Mouse (Mus musculus): ENCODE measurements around the gene Cmah. TPM values are rescaled to one million over a fixed set of nuclear protein-coding genes. Genes with fewer than 3 reads are reported as not detected.

Gene Cmah
- polyA plus RNA-seq, 1 experiment: 0.23 TPM

DNA sequence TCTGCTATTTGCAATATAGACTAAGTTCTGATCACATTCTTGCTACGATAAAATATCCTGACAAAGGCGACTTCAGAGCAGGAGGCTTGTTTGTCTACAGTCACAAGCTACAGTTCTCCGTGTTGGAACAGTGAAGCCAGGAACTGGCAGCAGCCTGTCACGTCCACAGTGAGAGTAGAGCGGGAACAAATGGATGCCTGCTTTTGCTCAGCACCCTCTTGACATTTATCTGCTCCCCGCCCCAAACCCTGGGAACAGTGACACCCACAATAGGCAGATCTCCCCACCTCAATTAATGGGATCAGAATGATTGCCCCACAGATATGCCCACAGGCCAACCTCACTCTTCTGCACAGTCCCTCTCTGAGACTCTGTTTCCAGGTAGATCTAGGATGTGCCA, 153.6 kb downstream of the Cmah start:
- H3K36me3 ChIP-seq (ENCODE audit: control insufficient read depth, insufficient read depth, low read length): no peaks in the 10 kb centered on the region
- no peak for TF ChIP-seq POLR2A (IDR thresholded peaks at IDR 0.05; ENCODE audit: control insufficient read depth, low read depth, low read length)
- TF ChIP-seq CTCF (IDR thresholded peaks at IDR 0.05; ENCODE audit: control insufficient read depth, insufficient read depth, insufficient replicate concordance, low read depth, low read length): no peak
- no peaks in the 10 kb centered on the region for H3K27me3 ChIP-seq (ENCODE audit: control insufficient read depth, insufficient read depth, low read length)
- H3K4me1 ChIP-seq (ENCODE audit: control insufficient read depth, insufficient read depth, low read length): no peaks in the 10 kb centered on the region
- H3K27ac ChIP-seq (ENCODE audit: control insufficient read depth, insufficient read depth, low read depth, low read length): no peak overlapping the region
- H3K4me3 ChIP-seq (ENCODE audit: control insufficient read depth, low read depth, low read length): no peak overlapping the region

GRCm38 (mm10) chr13:24481615-24482295, 154.6 kb downstream of the Cmah start:
- Histone ChIP-seq H3K27me3 (ENCODE audit: control insufficient read depth, insufficient read depth, low read length) (no peaks in the 10 kb centered on the region), H3K4me3 (ENCODE audit: control insufficient read depth, low read depth, low read length) (no peak overlapping the region), H3K27ac (ENCODE audit: control insufficient read depth, insufficient read depth, low read depth, low read length) (no peak overlapping the region), H3K4me1 (ENCODE audit: control insufficient read depth, insufficient read depth, low read length) (no peaks in the 10 kb centered on the region), H3K36me3 (ENCODE audit: control insufficient read depth, insufficient read depth, low read length) (no peaks in the 10 kb centered on the region)
- TF ChIP-seq POLR2A (IDR thresholded peaks at IDR 0.05; ENCODE audit: control insufficient read depth, low read depth, low read length) (no peak), CTCF (IDR thresholded peaks at IDR 0.05; ENCODE audit: control insufficient read depth, insufficient read depth, insufficient replicate concordance, low read depth, low read length) (peak; percentile 29; the same call in 1 of the 2 replicates)

DNA sequence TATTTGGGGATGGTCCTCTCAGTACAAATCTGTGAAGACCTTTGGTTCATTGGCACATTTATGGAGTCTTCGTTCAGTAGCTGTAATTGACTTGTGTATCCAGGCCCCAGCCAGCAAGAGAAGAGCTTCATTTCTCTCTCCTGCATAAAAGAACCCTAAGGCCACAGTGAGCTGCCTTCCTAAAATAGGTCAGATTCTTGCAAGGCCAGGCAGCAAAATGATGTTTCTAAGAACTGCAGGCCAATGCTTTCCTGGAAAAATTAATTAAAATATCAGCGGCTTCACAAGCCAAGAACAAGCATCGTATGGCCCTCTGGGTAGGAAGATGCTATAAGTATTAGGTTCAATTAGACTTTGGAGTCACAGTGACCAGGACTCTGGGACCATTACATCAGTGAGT, 156.5 kb downstream of the Cmah start:
- TF ChIP-seq CTCF (IDR thresholded peaks at IDR 0.05; ENCODE audit: control insufficient read depth, insufficient read depth, insufficient replicate concordance, low read depth, low read length) (no peak), POLR2A (IDR thresholded peaks at IDR 0.05; ENCODE audit: control insufficient read depth, low read depth, low read length) (no peak)

DNA sequence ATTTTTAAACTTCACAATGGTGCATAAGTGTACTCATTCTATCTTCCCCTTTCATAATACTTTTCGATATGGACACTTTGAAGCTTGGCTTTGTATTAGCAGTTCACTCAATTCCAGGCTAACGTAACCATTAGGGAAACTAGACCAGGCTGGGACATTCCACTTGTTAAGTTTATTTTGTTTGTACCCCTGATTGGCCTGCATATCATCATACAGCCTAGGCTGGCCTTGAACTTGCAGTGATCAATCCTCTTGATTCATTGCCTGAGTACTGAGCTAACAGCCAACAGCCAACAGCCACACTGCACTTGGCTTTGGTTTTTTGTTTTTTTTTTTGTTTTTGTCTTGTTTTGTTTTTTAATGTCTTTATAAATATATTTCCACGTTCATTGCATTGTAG, 157.6 kb downstream of the Cmah start:
- H3K27me3 ChIP-seq (ENCODE audit: control insufficient read depth, insufficient read depth, low read length): no peaks in the 10 kb centered on the region
- no peaks in the 10 kb centered on the region for H3K4me1 ChIP-seq (ENCODE audit: control insufficient read depth, insufficient read depth, low read length)
- TF ChIP-seq POLR2A (IDR thresholded peaks at IDR 0.05; ENCODE audit: control insufficient read depth, low read depth, low read length) (no peak), CTCF (IDR thresholded peaks at IDR 0.05; ENCODE audit: control insufficient read depth, insufficient read depth, insufficient replicate concordance, low read depth, low read length) (no peak)
- no peak overlapping the region for H3K4me3 ChIP-seq (ENCODE audit: control insufficient read depth, low read depth, low read length)
- H3K36me3 ChIP-seq (ENCODE audit: control insufficient read depth, insufficient read depth, low read length): no peaks in the 10 kb centered on the region
- H3K27ac ChIP-seq (ENCODE audit: control insufficient read depth, insufficient read depth, low read depth, low read length): no peak overlapping the region

More for the DNA sequence above, 156.5 kb downstream of the Cmah start:
- Histone ChIP-seq H3K36me3 (ENCODE audit: control insufficient read depth, insufficient read depth, low read length) (no peaks in the 10 kb centered on the region), H3K4me1 (ENCODE audit: control insufficient read depth, insufficient read depth, low read length) (no peaks in the 10 kb centered on the region), H3K27ac (ENCODE audit: control insufficient read depth, insufficient read depth, low read depth, low read length) (no peak overlapping the region), H3K4me3 (ENCODE audit: control insufficient read depth, low read depth, low read length) (no peak overlapping the region), H3K27me3 (ENCODE audit: control insufficient read depth, insufficient read depth, low read length) (no peaks in the 10 kb centered on the region)

GRCm38 (mm10) chr13:24485964-24486363, 158.8 kb downstream of the Cmah start:
- no peak for TF ChIP-seq CTCF (IDR thresholded peaks at IDR 0.05; ENCODE audit: control insufficient read depth, insufficient read depth, insufficient replicate concordance, low read depth, low read length)
- no peak for TF ChIP-seq POLR2A (IDR thresholded peaks at IDR 0.05; ENCODE audit: control insufficient read depth, low read depth, low read length)
- Histone ChIP-seq H3K27me3 (ENCODE audit: control insufficient read depth, insufficient read depth, low read length) (no peaks in the 10 kb centered on the region), H3K36me3 (ENCODE audit: control insufficient read depth, insufficient read depth, low read length) (no peaks in the 10 kb centered on the region), H3K27ac (ENCODE audit: control insufficient read depth, insufficient read depth, low read depth, low read length) (no peak overlapping the region), H3K4me1 (ENCODE audit: control insufficient read depth, insufficient read depth, low read length) (no peaks in the 10 kb centered on the region), H3K4me3 (ENCODE audit: control insufficient read depth, low read depth, low read length) (no peak overlapping the region)

DNA sequence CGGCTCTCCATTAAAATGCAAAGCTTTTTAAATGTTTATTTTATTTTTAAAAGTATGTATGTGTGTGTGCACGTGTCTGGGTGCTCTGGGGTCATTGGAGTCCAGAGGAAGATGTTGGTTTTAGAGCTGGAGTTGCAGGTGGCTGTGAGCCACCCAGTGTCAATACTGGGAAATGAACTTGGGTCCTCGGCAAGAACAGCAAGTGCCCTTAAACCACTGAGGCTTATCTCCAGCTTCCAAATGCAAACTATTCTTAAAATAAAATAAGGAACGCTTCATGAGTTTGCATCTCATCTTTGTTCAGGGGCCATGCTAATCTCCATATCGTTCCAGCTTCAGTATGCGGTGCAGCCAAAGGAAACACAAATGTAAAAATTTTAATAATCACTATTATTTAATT, 159.2 kb downstream of the Cmah start:
- no peaks in the 10 kb centered on the region for H3K36me3 ChIP-seq (ENCODE audit: control insufficient read depth, insufficient read depth, low read length)
- TF ChIP-seq CTCF (IDR thresholded peaks at IDR 0.05; ENCODE audit: control insufficient read depth, insufficient read depth, insufficient replicate concordance, low read depth, low read length) (no peak), POLR2A (IDR thresholded peaks at IDR 0.05; ENCODE audit: control insufficient read depth, low read depth, low read length) (no peak)

DNA sequence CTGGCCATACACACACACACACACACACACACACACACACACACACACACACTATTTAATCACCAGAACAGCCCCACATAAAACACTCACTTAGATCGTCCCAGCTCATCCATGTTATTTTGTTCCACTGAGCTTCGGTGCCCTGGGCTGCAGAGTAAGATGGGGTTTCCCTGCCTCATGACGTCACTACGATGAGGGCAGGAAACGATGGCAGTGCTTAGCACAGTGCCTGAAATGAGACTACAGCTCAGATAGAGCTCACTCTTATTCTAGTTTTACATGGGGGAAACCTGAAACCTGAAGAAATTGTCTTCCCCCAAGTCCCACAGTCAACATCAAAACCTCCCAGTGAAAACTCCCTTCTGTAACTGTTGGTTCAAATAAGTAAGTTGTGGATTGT, 159.9 kb downstream of the Cmah start:
- no peak for TF ChIP-seq CTCF (IDR thresholded peaks at IDR 0.05; ENCODE audit: control insufficient read depth, insufficient read depth, insufficient replicate concordance, low read depth, low read length)
- no peak for TF ChIP-seq POLR2A (IDR thresholded peaks at IDR 0.05; ENCODE audit: control insufficient read depth, low read depth, low read length)
- H3K4me3 ChIP-seq (ENCODE audit: control insufficient read depth, low read depth, low read length): no peak overlapping the region
- H3K27ac ChIP-seq (ENCODE audit: control insufficient read depth, insufficient read depth, low read depth, low read length): no peak overlapping the region
- no peaks in the 10 kb centered on the region for H3K4me1 ChIP-seq (ENCODE audit: control insufficient read depth, insufficient read depth, low read length)
- H3K36me3 ChIP-seq (ENCODE audit: control insufficient read depth, insufficient read depth, low read length): no peaks in the 10 kb centered on the region
- H3K27me3 ChIP-seq (ENCODE audit: control insufficient read depth, insufficient read depth, low read length): no peaks in the 10 kb centered on the region

More for the DNA sequence above, 159.2 kb downstream of the Cmah start:
- H3K27me3 ChIP-seq (ENCODE audit: control insufficient read depth, insufficient read depth, low read length): no peaks in the 10 kb centered on the region
- H3K4me3 ChIP-seq (ENCODE audit: control insufficient read depth, low read depth, low read length): no peak overlapping the region
- H3K4me1 ChIP-seq (ENCODE audit: control insufficient read depth, insufficient read depth, low read length): no peaks in the 10 kb centered on the region
- H3K27ac ChIP-seq (ENCODE audit: control insufficient read depth, insufficient read depth, low read depth, low read length): no peak overlapping the region
